Mouse (Mus musculus): ENCODE results near the gene Enah. TPM values are rescaled to one million over a fixed set of nuclear protein-coding genes. Genes with fewer than 3 reads are reported as not detected.

Gene Enah
- polyA plus RNA-seq (2016; fragmentation: Nextera tagmentation; extraction: Ambion mirVana) = 23.0 and 23.6 TPM in 2 replicates

GRCm38 (mm10) chr1:182019926-182020801, at the start of gene Enah:
TSS of gene Enah (minus strand) at chr1:182019990.
- H3K27ac ChIP-seq = peak within 1 kb of the TSS; percentile 99
- H3K36me3 ChIP-seq = peaks cover 9% of the 10 kb centered on the region
- WGBS = under 1% methylated on average over 89 of the region's 109 CpGs
- no peaks in the 10 kb centered on the region for H3K9me3 ChIP-seq (replicated peaks)
- peaks cover 13% of the 10 kb centered on the region for H3K4me1 ChIP-seq
- H3K4me3 ChIP-seq = peak within 1 kb of the TSS; percentile 89
- DNase-seq (ENCODE audit: low spot score) = peak; percentile 82
- no peaks in the 10 kb centered on the region for H3K27me3 ChIP-seq (ENCODE audit: low read depth, poor library complexity, severe bottlenecking)

GRCm38 (mm10) chr1:182068136-182068535, 48.3 kb upstream of the Enah start:
- H3K4me1 ChIP-seq = no peaks in the 10 kb centered on the region
- no peaks in the 10 kb centered on the region for H3K27me3 ChIP-seq (ENCODE audit: low read depth, poor library complexity, severe bottlenecking)
- H3K36me3 ChIP-seq = no peaks in the 10 kb centered on the region
- H3K9me3 ChIP-seq (replicated peaks) = no peaks in the 10 kb centered on the region
- 84% methylated on average over 7 of the region's 7 CpGs for WGBS
- no peak overlapping the region for H3K4me3 ChIP-seq
- DNase-seq (ENCODE audit: low spot score) = no peak
- H3K27ac ChIP-seq = no peak overlapping the region

DNA sequence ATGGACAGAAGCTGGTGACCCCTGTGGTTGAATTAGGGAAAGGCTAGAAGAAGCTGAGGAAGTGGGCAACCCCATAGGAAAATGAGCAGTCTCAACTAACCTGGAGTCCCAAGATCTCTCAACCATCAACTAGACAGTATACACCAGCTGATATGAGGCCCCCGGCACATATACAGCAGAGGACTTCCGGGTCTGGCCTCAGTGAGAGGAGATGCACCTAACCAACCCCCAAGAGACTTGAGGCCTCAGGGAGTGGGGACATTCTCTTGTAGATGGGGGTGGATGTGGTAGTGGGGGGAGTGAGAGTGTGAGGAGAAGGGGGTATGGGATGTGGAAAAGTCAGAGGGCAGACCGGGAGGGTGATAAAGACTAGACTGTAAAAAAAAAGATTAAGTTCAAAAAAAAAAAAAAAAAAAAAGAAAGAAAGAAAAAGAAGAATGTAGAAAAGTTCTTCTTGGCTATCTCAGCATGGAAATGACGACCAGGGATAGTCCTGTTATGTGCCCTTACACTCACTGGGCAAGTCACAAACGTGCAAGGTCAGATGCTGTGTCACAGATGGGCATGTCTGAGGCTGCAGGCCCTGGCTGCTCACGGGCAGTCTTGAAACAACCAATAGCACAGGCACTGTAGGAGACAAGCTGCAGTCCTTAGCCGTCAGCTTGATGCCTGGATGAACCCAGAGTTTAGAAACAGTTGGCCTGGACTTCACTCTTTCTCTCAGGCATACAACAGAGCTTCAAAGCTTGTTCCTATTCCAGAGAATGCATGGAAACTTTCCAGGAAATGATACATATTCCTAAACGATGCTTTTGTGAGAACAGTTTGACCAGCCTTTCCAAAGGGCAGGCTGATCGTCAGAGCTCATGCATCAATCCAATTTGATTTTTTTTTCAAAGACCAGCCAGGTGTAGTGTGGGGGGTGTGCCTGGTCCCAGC, 47.0 kb upstream of the Enah start:
- Histone ChIP-seq H3K4me3 (no peak overlapping the region), H3K36me3 (no peaks in the 10 kb centered on the region), H3K4me1 (no peaks in the 10 kb centered on the region), H3K9me3 (replicated peaks) (no peaks in the 10 kb centered on the region), H3K27me3 (ENCODE audit: low read depth, poor library complexity, severe bottlenecking) (no peaks in the 10 kb centered on the region), H3K27ac (no peak overlapping the region)
- no peak for DNase-seq (ENCODE audit: low spot score)
- WGBS = 71% methylated on average over 9 of the region's 9 CpGs

DNA sequence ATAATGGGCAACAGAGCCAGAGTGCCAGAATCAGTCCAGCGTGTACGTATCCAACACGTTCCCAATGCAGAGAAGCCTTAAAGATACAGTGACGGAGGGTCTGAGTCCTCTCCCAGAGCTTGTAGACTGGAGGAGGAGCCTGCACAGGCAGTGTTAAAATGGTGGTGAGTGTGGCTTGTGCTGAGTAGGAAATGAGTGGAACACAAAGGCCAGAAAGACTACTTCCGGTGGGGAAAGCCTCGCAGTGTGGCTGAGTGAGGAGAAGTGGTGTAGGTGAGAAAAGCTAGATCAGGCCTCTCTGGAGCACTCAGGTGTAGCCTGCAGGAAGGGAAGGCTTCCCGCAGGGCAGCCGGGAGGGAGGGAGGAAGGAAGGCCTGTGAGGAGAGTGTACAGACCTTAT, 43.9 kb upstream of the Enah start:
- 74% methylated on average over 8 of the region's 8 CpGs for WGBS
- H3K4me1 ChIP-seq = peaks cover 3% of the 10 kb centered on the region; the same call in 1 of the 2 replicates
- 0 out of 2 replicates have a peak overlapping the region, but pooled peaks have one; percentile 1 for H3K27ac ChIP-seq
- no peak overlapping the region for H3K4me3 ChIP-seq
- no peaks in the 10 kb centered on the region for H3K27me3 ChIP-seq (ENCODE audit: low read depth, poor library complexity, severe bottlenecking)
- no peaks in the 10 kb centered on the region for H3K36me3 ChIP-seq
- DNase-seq (ENCODE audit: low spot score) = no peak
- H3K9me3 ChIP-seq (replicated peaks) = no peaks in the 10 kb centered on the region

DNA sequence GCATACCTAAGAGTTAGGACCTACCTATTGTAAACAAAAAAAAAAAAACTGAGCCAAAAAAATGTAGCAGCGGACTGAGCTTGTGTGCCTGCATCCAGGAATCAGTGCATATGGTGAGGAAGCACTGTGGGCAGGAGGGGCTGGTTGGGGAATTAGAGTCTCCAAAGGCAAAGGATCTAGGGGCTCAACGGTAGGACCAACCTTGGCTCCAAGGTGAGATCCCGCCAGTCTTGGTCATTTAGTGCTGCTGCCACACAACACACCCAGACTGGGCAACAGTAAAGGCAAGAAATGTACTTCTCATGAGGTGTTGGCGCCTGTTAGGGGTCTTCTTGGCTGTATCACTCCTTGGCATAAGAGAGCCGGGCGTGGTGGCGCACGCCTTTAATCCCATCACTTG, 43.0 kb upstream of the Enah start:
- 95% methylated on average over 8 of the region's 8 CpGs for WGBS

GRCm38 (mm10) chr1:182061203-182061602, 41.4 kb upstream of the Enah start:
- Histone ChIP-seq H3K4me3 (no peak overlapping the region), H3K4me1 (peaks cover 6% of the 10 kb centered on the region; the same call in 1 of the 2 replicates), H3K36me3 (no peaks in the 10 kb centered on the region), H3K9me3 (replicated peaks) (no peaks in the 10 kb centered on the region), H3K27me3 (ENCODE audit: low read depth, poor library complexity, severe bottlenecking) (no peaks in the 10 kb centered on the region), H3K27ac (no peak overlapping the region)
- no peak for DNase-seq (ENCODE audit: low spot score)
- 61% methylated on average over 4 of the region's 4 CpGs for WGBS

More for the DNA sequence above, 43.0 kb upstream of the Enah start:
- Histone ChIP-seq H3K36me3 (no peaks in the 10 kb centered on the region), H3K4me1 (peaks cover 6% of the 10 kb centered on the region; the same call in 1 of the 2 replicates), H3K4me3 (no peak overlapping the region), H3K9me3 (replicated peaks) (no peaks in the 10 kb centered on the region), H3K27ac (no peak overlapping the region), H3K27me3 (ENCODE audit: low read depth, poor library complexity, severe bottlenecking) (no peaks in the 10 kb centered on the region)
- no peak for DNase-seq (ENCODE audit: low spot score)

DNA sequence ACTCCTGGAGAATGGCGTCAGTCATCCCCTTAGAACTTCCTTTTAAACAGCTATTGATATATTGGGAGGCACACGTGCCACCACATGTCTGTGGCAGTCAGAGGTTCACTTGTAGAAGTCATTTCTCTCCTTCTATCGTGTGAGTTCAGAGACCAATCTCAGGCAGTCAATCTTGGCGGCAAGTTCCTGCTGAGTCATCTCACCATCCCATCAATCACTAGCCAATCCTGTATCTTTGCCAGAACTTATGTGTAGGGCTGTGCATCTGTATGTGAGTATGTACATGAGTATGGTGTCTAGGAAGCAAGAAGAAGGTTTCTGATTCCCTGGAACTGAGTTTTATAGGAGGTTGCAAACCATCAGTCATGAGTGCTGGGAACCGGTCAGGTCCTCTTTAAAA, 40.0 kb upstream of the Enah start:
- Histone ChIP-seq H3K27me3 (ENCODE audit: low read depth, poor library complexity, severe bottlenecking) (no peaks in the 10 kb centered on the region), H3K36me3 (no peaks in the 10 kb centered on the region), H3K9me3 (replicated peaks) (no peaks in the 10 kb centered on the region), H3K4me3 (no peak overlapping the region), H3K4me1 (peaks cover 11% of the 10 kb centered on the region), H3K27ac (no peak overlapping the region)
- no peak for DNase-seq (ENCODE audit: low spot score)
- 78% methylated on average over 5 of the region's 5 CpGs for WGBS

DNA sequence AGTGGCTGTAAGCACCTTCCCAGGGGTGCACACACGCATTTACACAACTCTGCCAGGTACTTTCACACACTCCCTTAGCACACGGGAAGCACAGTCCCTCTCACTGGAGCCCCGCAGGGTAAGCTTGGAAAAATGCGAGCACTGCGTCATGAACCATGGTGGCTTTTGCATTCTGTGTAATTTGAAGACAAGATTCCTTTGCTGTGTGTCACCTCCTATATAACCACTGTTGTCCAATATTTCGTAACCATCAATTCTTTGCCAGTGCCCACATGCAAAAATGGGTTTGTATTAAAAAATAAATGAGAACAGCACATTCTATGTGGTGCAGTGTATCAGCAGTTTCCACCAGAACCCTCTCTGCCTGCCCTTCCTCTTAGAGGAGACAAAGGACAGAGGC, 38.2 kb upstream of the Enah start:
- no peak overlapping the region for H3K4me3 ChIP-seq
- no peak overlapping the region for H3K27ac ChIP-seq
- H3K36me3 ChIP-seq = no peaks in the 10 kb centered on the region
- peaks cover 16% of the 10 kb centered on the region for H3K4me1 ChIP-seq
- no peak for DNase-seq (ENCODE audit: low spot score)
- no peaks in the 10 kb centered on the region for H3K27me3 ChIP-seq (ENCODE audit: low read depth, poor library complexity, severe bottlenecking)
- no peaks in the 10 kb centered on the region for H3K9me3 ChIP-seq (replicated peaks)
- WGBS = 85% methylated on average over 6 of the region's 6 CpGs

- Histone ChIP-seq H3K27ac (peak overlapping the region; percentile 7; the same call in 1 of the 2 replicates), H3K4me1 (peaks cover 23% of the 10 kb centered on the region), H3K36me3 (no peaks in the 10 kb centered on the region), H3K4me3 (no peak overlapping the region), H3K9me3 (replicated peaks) (no peaks in the 10 kb centered on the region), H3K27me3 (ENCODE audit: low read depth, poor library complexity, severe bottlenecking) (no peaks in the 10 kb centered on the region)
- DNase-seq (ENCODE audit: low spot score) = no peak
- WGBS = 36% methylated on average over 9 of the region's 9 CpGs
Measured at GRCm38 (mm10) chr1:182055122-182055521, 35.3 kb upstream of the Enah start.

DNA sequence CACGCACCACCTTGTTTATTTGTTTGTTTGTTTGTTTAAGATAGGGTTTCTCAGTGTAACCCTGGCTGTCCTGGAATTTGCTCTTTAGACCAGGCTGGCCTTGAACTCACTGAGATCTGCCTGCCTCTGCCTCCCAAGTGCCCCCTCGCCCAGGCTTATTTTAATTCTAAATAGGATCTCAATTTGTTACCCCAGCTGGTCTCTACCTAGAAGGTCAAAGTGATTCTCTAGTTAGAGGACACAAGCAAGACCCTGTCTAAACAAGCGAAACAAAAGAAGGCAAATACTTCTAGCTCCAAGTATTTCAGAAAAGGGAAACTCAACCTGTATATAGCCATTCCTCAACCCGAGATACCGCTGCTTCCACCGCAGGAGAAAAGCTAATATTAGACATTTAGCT, 34.9 kb upstream of the Enah start:
- 91% methylated on average over 6 of the region's 6 CpGs for WGBS
- H3K27ac ChIP-seq = no peak overlapping the region

DNA sequence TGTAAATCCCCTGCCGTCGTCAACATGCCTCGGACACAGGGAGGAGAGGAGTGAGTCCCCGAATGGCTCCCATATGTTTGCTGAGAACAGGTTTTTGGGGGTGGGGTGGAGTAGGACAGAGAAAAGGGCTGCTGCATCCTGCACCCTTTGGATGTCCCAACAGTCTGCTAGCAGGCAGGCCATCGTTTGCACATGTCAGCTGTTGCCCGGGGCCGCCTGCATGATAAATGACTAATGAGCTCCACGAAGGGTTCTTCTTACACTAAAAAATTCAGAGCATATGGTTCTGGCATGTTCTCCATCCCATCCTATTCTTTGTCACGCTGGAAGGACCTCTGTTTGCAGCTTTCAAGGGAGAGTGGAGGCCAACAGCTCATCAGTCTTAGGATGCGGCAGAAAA, 33.2 kb upstream of the Enah start:
- Histone ChIP-seq H3K4me1 (peaks cover 17% of the 10 kb centered on the region), H3K9me3 (replicated peaks) (no peaks in the 10 kb centered on the region), H3K36me3 (no peaks in the 10 kb centered on the region), H3K27ac (0 out of 2 replicates have a peak overlapping the region, but pooled peaks have one; percentile 4), H3K4me3 (no peak overlapping the region), H3K27me3 (ENCODE audit: low read depth, poor library complexity, severe bottlenecking) (no peaks in the 10 kb centered on the region)
- 22% methylated on average over 10 of the region's 10 CpGs for WGBS
- DNase-seq (ENCODE audit: low spot score) = peak; percentile 63

More for the DNA sequence above, 34.9 kb upstream of the Enah start:
- H3K9me3 ChIP-seq (replicated peaks) = no peaks in the 10 kb centered on the region
- no peaks in the 10 kb centered on the region for H3K27me3 ChIP-seq (ENCODE audit: low read depth, poor library complexity, severe bottlenecking)
- H3K4me3 ChIP-seq = no peak overlapping the region
- DNase-seq (ENCODE audit: low spot score) = no peak
- peaks cover 23% of the 10 kb centered on the region for H3K4me1 ChIP-seq
- no peaks in the 10 kb centered on the region for H3K36me3 ChIP-seq

DNA sequence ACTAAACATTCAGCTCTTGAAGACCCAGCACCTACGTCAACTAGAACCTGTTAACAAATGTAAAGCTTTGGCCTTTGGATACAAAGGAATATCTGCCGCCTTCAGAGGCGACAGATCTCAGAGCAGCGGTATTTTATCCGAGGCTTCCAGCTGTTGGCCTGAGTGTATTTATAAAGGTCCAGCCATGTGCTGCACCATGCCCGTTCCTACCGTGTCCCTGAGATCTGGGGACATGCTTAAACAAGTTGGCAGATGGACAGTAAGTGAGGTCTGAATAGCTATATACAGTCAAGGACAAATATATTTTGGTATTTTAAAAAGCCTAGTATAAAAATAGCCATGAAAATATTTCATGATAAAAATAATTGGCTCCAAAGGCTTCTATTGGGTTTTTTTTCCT, 32.6 kb upstream of the Enah start:
- no peak overlapping the region for H3K4me3 ChIP-seq
- no peaks in the 10 kb centered on the region for H3K9me3 ChIP-seq (replicated peaks)
- H3K27me3 ChIP-seq (ENCODE audit: low read depth, poor library complexity, severe bottlenecking) = no peaks in the 10 kb centered on the region
- H3K27ac ChIP-seq = no peak overlapping the region
- no peak for DNase-seq (ENCODE audit: low spot score)
- H3K4me1 ChIP-seq = peaks cover 17% of the 10 kb centered on the region
- H3K36me3 ChIP-seq = no peaks in the 10 kb centered on the region
- 85% methylated on average over 7 of the region's 7 CpGs for whole genome bisulfite sequencing

DNA sequence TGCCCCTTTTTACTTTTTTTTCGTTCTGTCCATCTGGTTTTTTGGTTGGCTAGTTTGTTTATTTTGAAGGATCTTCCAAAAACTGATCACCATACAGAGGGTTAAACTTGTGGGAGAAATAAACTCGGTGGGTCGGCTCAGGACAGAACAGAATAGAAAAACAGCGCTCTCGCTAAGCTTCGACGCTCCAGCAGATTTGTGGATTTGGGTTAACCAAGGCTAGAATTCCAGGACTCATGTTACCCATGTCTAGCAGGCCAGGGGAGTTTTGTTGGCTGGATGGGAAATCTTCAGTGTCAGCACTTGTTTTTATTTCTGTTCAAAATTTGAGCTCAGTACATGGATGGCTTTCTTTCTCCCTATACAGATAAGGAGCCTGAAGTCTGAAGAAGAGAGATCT, 30.0 kb upstream of the Enah start:
- Histone ChIP-seq H3K36me3 (no peaks in the 10 kb centered on the region), H3K4me1 (peaks cover 12% of the 10 kb centered on the region), H3K27ac (no peak overlapping the region), H3K27me3 (ENCODE audit: low read depth, poor library complexity, severe bottlenecking) (no peaks in the 10 kb centered on the region), H3K9me3 (replicated peaks) (no peaks in the 10 kb centered on the region), H3K4me3 (no peak overlapping the region)
- DNase-seq (ENCODE audit: low spot score) = no peak
- 85% methylated on average over 7 of the region's 7 CpGs for WGBS

Measured in limb, embryonic 10.5 days (tissue).